Mouse (Mus musculus) limb, embryonic 11.5 days (tissue): ENCODE data around the gene Kcnd2. TPM values are rescaled to one million over a fixed set of nuclear protein-coding genes. Genes with fewer than 3 reads are reported as not detected.

ENCODE experiments used
- ATAC-seq: fragments of 200-750 bp; cut with Nextera tagmentation; 2 replicates; pipeline ENCODE4 v1.8.0; 2017; ENCODE audit warnings: low read depth; ENCODE audit not compliant: insufficient number of reproducible peaks, low FRiP score, low TSS enrichment
- DNase-seq: peaks from one replicate; pipeline ENCODE4 v3.0.0-alpha.2; 2015; ENCODE audit warnings: low spot score
- H3K27ac ChIP-seq: fragments of 300-500 bp; sonication (generic); replicated peaks from 2 replicates; pipeline ENCODE4 v1.5.1; 2014; ENCODE audit warnings: low read depth, mild to moderate bottlenecking, low read length
- H3K27me3 ChIP-seq: fragments of 300-500 bp; sonication (generic); 2 replicates; pipeline ENCODE4 v1.6.1; 2014; ENCODE audit warnings: mild to moderate bottlenecking, low read length, mixed read lengths; ENCODE audit not compliant: control insufficient read depth, insufficient read depth
- H3K36me3 ChIP-seq: fragments of 300-500 bp; sonication (generic); 2 replicates; pipeline ENCODE4 v1.6.1; 2014; ENCODE audit warnings: mild to moderate bottlenecking, low read length, moderate library complexity, mixed read lengths; ENCODE audit not compliant: control insufficient read depth, insufficient read depth
- H3K4me1 ChIP-seq: fragments of 300-500 bp; sonication (generic); 2 replicates; pipeline ENCODE4 v1.6.1; 2014; ENCODE audit warnings: low read length, mixed read lengths; ENCODE audit not compliant: control insufficient read depth, insufficient read depth
- H3K4me2 ChIP-seq: fragments of 300-500 bp; sonication (generic); 2 replicates; pipeline ENCODE4 v1.6.1; 2014; ENCODE audit warnings: low read depth, mild to moderate bottlenecking, moderate library complexity; ENCODE audit not compliant: severe bottlenecking
- H3K4me3 ChIP-seq: fragments of 300-500 bp; sonication (generic); 2 replicates; pipeline ENCODE4 v1.5.1; 2014; ENCODE audit warnings: low read depth, low read length
- H3K9ac ChIP-seq: fragments of 300-500 bp; sonication (generic); 2 replicates; pipeline ENCODE4 v1.6.1; 2014; ENCODE audit warnings: mild to moderate bottlenecking, low read length
- H3K9me3 ChIP-seq: fragments of 300-500 bp; sonication (generic); 2 replicates; pipeline ENCODE4 v1.6.1; 2016; ENCODE audit warnings: low read length; ENCODE audit not compliant: control insufficient read depth
- WGBS: fragments of 180-500 bp; shearing (Covaris S2); extraction: QIAGEN DNeasy Blood & Tissue Kit; methylation state at CpG from one replicate; pipeline ENCODE4 v1.1.7; 2014; 5-methylcytosine and 5-hydroxymethylcytosine counted together
- polyA plus RNA-seq: library from polyadenylated mRNA; unstranded; fragments of >200 nt; fragmentation: Nextera tagmentation; extraction: Ambion mirVana; gene quantifications from 2 replicates; pipeline ENCODE4 v1.2.1, GENCODE M21; 2014

The Kcnd2 gene
- polyA plus RNA-seq, 1 experiment from 2014 or later: 1.5 TPM

- Histone ChIP-seq H3K27ac (no peak overlapping the region), H3K4me2 (no peak overlapping the region), H3K9ac (no peak overlapping the region), H3K4me1 (no peaks in the 10 kb centered on the region), H3K4me3 (no peak overlapping the region), H3K27me3 (no peaks in the 10 kb centered on the region), H3K36me3 (no peaks in the 10 kb centered on the region), H3K9me3 (no peaks in the 10 kb centered on the region)
- DNase-seq (no peak), ATAC-seq (no peak)
- WGBS: 94% methylated on average over 4 of the region's 4 CpGs
These were observed 10.8 kb downstream of the Kcnd2 start for GRCm38 (mm10) chr6:21226124-21226523.

GRCm38 (mm10) chr6:21259031-21259430, 43.7 kb downstream of the Kcnd2 start:
- Histone ChIP-seq H3K4me2 (no peak overlapping the region), H3K27me3 (no peaks in the 10 kb centered on the region), H3K36me3 (no peaks in the 10 kb centered on the region), H3K4me3 (no peak overlapping the region), H3K4me1 (no peaks in the 10 kb centered on the region), H3K9ac (no peak overlapping the region), H3K9me3 (no peaks in the 10 kb centered on the region), H3K27ac (no peak overlapping the region)
- no peak for DNase-seq
- 69% methylated on average over 5 of the region's 5 CpGs for WGBS
- ATAC-seq: no peak

- no peaks in the 10 kb centered on the region for H3K27me3 ChIP-seq
- no peak for DNase-seq
- H3K36me3 ChIP-seq: no peaks in the 10 kb centered on the region
- H3K27ac ChIP-seq: no peak overlapping the region
- H3K4me1 ChIP-seq: no peaks in the 10 kb centered on the region
- no peak overlapping the region for H3K9ac ChIP-seq
- H3K4me2 ChIP-seq: no peak overlapping the region
- WGBS: 71% methylated on average over 2 of the region's 2 CpGs
- ATAC-seq: no peak
- no peaks in the 10 kb centered on the region for H3K9me3 ChIP-seq
- H3K4me3 ChIP-seq: no peak overlapping the region
These were observed 52.6 kb downstream of the Kcnd2 start for GRCm38 (mm10) chr6:21267897-21268296.

- H3K36me3 ChIP-seq: no peaks in the 10 kb centered on the region
- H3K4me1 ChIP-seq: no peaks in the 10 kb centered on the region
- H3K4me2 ChIP-seq: no peak overlapping the region
- H3K9me3 ChIP-seq: no peaks in the 10 kb centered on the region
- H3K4me3 ChIP-seq: no peak overlapping the region
- H3K27me3 ChIP-seq: no peaks in the 10 kb centered on the region
- DNase-seq (no peak), ATAC-seq (no peak)
- H3K9ac ChIP-seq: no peak overlapping the region
- H3K27ac ChIP-seq: no peak overlapping the region
- 77% methylated on average over 6 of the region's 6 CpGs for WGBS
These were observed 62.1 kb downstream of the Kcnd2 start for GRCm38 (mm10) chr6:21277343-21277933.

GRCm38 (mm10) chr6:21304943-21305342, 89.6 kb downstream of the Kcnd2 start:
- no peaks in the 10 kb centered on the region for H3K36me3 ChIP-seq
- no peak for DNase-seq
- H3K4me1 ChIP-seq: no peaks in the 10 kb centered on the region
- 91% methylated on average over 4 of the region's 4 CpGs for WGBS
- no peak overlapping the region for H3K4me3 ChIP-seq
- ATAC-seq: no peak
- H3K9me3 ChIP-seq: no peaks in the 10 kb centered on the region
- no peak overlapping the region for H3K9ac ChIP-seq
- no peak overlapping the region for H3K4me2 ChIP-seq
- no peaks in the 10 kb centered on the region for H3K27me3 ChIP-seq
- no peak overlapping the region for H3K27ac ChIP-seq

GRCm38 (mm10) chr6:21310159-21310558, 94.9 kb downstream of the Kcnd2 start:
- no peaks in the 10 kb centered on the region for H3K36me3 ChIP-seq
- H3K4me2 ChIP-seq: no peak overlapping the region
- H3K27ac ChIP-seq: no peak overlapping the region
- H3K27me3 ChIP-seq: no peaks in the 10 kb centered on the region
- H3K9ac ChIP-seq: no peak overlapping the region
- 82% methylated on average over 3 of the region's 3 CpGs for WGBS
- no peak for ATAC-seq
- no peak for DNase-seq
- H3K9me3 ChIP-seq: no peaks in the 10 kb centered on the region
- no peaks in the 10 kb centered on the region for H3K4me1 ChIP-seq
- no peak overlapping the region for H3K4me3 ChIP-seq

- Histone ChIP-seq H3K9me3 (no peaks in the 10 kb centered on the region), H3K9ac (no peak overlapping the region), H3K27me3 (no peaks in the 10 kb centered on the region), H3K27ac (no peak overlapping the region), H3K4me1 (no peaks in the 10 kb centered on the region), H3K4me2 (no peak overlapping the region), H3K4me3 (no peak overlapping the region), H3K36me3 (no peaks in the 10 kb centered on the region)
- no peak for ATAC-seq
- WGBS: 90% methylated on average over 6 of the region's 6 CpGs
- no peak for DNase-seq
These were observed 106.1 kb downstream of the Kcnd2 start for GRCm38 (mm10) chr6:21321407-21321806.

GRCm38 (mm10) chr6:21322211-21322610, 106.9 kb downstream of the Kcnd2 start:
- H3K4me1 ChIP-seq: no peaks in the 10 kb centered on the region
- WGBS: 87% methylated on average over 4 of the region's 4 CpGs
- no peaks in the 10 kb centered on the region for H3K9me3 ChIP-seq
- no peak for ATAC-seq
- DNase-seq: no peak
- no peaks in the 10 kb centered on the region for H3K36me3 ChIP-seq
- H3K9ac ChIP-seq: no peak overlapping the region
- H3K4me2 ChIP-seq: no peak overlapping the region
- H3K27ac ChIP-seq: no peak overlapping the region
- no peaks in the 10 kb centered on the region for H3K27me3 ChIP-seq
- H3K4me3 ChIP-seq: no peak overlapping the region

- Histone ChIP-seq H3K36me3 (no peaks in the 10 kb centered on the region), H3K4me2 (no peak overlapping the region), H3K27me3 (no peaks in the 10 kb centered on the region), H3K27ac (no peak overlapping the region), H3K4me1 (no peaks in the 10 kb centered on the region), H3K9me3 (no peaks in the 10 kb centered on the region), H3K9ac (no peak overlapping the region), H3K4me3 (no peak overlapping the region)
- DNase-seq: no peak
- no peak for ATAC-seq
- 32% methylated on average over 1 of the region's 1 CpGs for WGBS
These were observed 109.9 kb downstream of the Kcnd2 start for GRCm38 (mm10) chr6:21325251-21325650.
